ENCODE assay signal across 11 mouse cellular contexts in the genomic region with DNA sequence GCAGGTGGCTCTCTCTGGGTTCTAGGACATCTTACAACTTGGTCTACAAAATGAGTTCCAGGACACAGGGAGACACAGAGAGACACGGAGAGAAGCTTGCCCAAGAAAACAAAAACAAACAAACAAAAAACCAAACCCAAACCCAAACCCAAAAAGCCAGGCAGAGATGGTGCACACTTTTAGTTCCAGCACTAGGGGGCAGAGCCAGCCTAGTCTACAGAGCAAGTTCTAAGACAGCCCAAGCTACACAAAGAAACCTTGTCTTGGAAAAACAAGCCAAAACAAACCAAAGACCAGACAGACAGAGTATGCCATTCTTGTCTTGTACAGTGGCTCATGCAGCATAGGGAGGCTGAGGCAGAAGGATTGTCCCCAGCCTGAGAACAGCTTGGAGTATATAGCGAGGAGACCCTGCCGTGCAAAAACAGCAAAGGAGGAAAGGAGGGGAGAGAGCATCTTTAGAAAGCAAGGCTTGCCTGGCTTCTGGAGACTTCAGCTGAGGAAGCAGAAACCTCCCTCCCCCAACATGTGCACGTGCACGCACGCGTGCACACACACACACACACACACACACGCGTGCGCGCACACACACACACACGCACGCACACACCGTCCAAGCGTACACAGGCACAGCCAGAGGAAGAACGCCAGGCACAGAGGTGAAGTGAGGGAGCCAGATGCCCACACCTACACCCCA. TPM values are rescaled to one million over a fixed set of nuclear protein-coding genes. Genes with fewer than 3 reads are reported as not detected.
DNase-seq lines count a peak whose midpoint lies in the region; ATAC-seq lines count a peak whose summit lies in the region.
"Had no signal": no experiment of that assay in that cellular context is flagged by ENCODE, and none has a peak within 500 bp of the region (broad histone marks: within the 10 kb centered on the region; RNA-seq: fewer than 3 reads in every experiment).

No protein-coding gene starts in this region.

- ATAC-seq in hindbrain, embryonic 15.5 days (ENCODE audit: low FRiP score, low read depth), result no peak
- no peak for ATAC-seq in neural tube, embryonic 15.5 days (ENCODE audit: low FRiP score)

- no peak for DNase-seq in hindbrain, embryonic 10.5 days (ENCODE audit: low spot score)
- DNase-seq in neural tube, embryonic 10.5 days (ENCODE audit: extremely low spot score, low spot score), result no peak
- peak; percentile 70 for DNase-seq in NIH3T3 (ENCODE audit: low read depth)
- DNase-seq in splenic B cell, adult 2 months (ENCODE audit: low read depth, low spot score), result peak; percentile 55
- no peak for DNase-seq in retina, embryonic 14.5 days (ENCODE audit: low spot score)
- DNase-seq: cerebellum, adult 11 months; right cerebral cortex, postnatal 4 days had no signal

- 0 out of 2 replicates have a peak overlapping the region, but pooled peaks have one; percentile 45 for H3K27ac ChIP-seq in hindbrain, embryonic 15.5 days (replicated peaks)
- no peak overlapping the region for H3K27ac ChIP-seq in hindbrain, embryonic 10.5 days
- H3K27ac ChIP-seq in neural tube, embryonic 15.5 days (replicated peaks), result 0 out of 2 replicates have a peak overlapping the region, but pooled peaks have one; percentile 4

- no peak overlapping the region for H3K4me3 ChIP-seq in hindbrain, embryonic 15.5 days
- H3K4me3 ChIP-seq in hindbrain, embryonic 10.5 days, result no peak overlapping the region
- H3K4me3 ChIP-seq in neural tube, embryonic 15.5 days (replicated peaks), result no peak overlapping the region

- H3K9ac ChIP-seq in hindbrain, embryonic 15.5 days, result no peak overlapping the region
- H3K9ac ChIP-seq in neural tube, embryonic 15.5 days (replicated peaks), result no peak overlapping the region

- peaks cover 24% of the 10 kb centered on the region for H3K4me1 ChIP-seq in hindbrain, embryonic 15.5 days (replicated peaks)
- H3K4me1 ChIP-seq in hindbrain, embryonic 10.5 days (replicated peaks), result peaks cover 22% of the 10 kb centered on the region
- H3K4me1 ChIP-seq in neural tube, embryonic 15.5 days, result peaks cover 24% of the 10 kb centered on the region

- H3K36me3 ChIP-seq in hindbrain, embryonic 15.5 days, result peaks cover 55% of the 10 kb centered on the region
- peaks cover 64% of the 10 kb centered on the region for H3K36me3 ChIP-seq in hindbrain, embryonic 10.5 days
- H3K36me3 ChIP-seq in neural tube, embryonic 15.5 days, result peaks cover 55% of the 10 kb centered on the region
- no peaks in the 10 kb centered on the region for H3K36me3 ChIP-seq in splenic B cell, adult 2 months (ENCODE audit: control insufficient read depth, insufficient read depth, low read length, poor library complexity, severe bottlenecking)

- H3K4me2 ChIP-seq in hindbrain, embryonic 15.5 days, result no peak overlapping the region
- H3K4me2 ChIP-seq in neural tube, embryonic 15.5 days, result no peak overlapping the region

- H3K27me3 ChIP-seq in hindbrain, embryonic 15.5 days, result no peaks in the 10 kb centered on the region
- no peaks in the 10 kb centered on the region for H3K27me3 ChIP-seq in hindbrain, embryonic 10.5 days (ENCODE audit: insufficient read depth, poor library complexity, severe bottlenecking)
- no peaks in the 10 kb centered on the region for H3K27me3 ChIP-seq in neural tube, embryonic 15.5 days (replicated peaks)
- no peaks in the 10 kb centered on the region for H3K27me3 ChIP-seq in splenic B cell, adult 2 months (ENCODE audit: control insufficient read depth, insufficient read depth, low read length, poor library complexity, severe bottlenecking)

- 92% methylated on average over 16 of the region's 16 CpGs for WGBS in hindbrain, embryonic 15.5 days
- 92% methylated on average over 16 of the region's 16 CpGs for WGBS in hindbrain, embryonic 10.5 days
- WGBS in neural tube, embryonic 15.5 days, result 94% methylated on average over 16 of the region's 16 CpGs

- no peaks in the 10 kb centered on the region for H3K9me3 ChIP-seq in hindbrain, embryonic 15.5 days
- H3K9me3 ChIP-seq in hindbrain, embryonic 10.5 days, result peaks cover 7% of the 10 kb centered on the region; the same call in 1 of the 2 replicates
- H3K9me3 ChIP-seq in neural tube, embryonic 15.5 days (replicated peaks), result no peaks in the 10 kb centered on the region

RNA-seq across cellular contexts. Expression of a gene that starts 2.3 kb away (rescaled TPM):
- polyA plus RNA-seq in hindbrain, embryonic 15.5 days (2015; fragmentation: Nextera tagmentation; extraction: Ambion mirVana), result 121 and 135 TPM in 2 replicates
- polyA plus RNA-seq in hindbrain, embryonic 10.5 days (2016; fragmentation: Nextera tagmentation; extraction: Ambion mirVana), result 93.6 and 117 TPM in 2 replicates
- polyA plus RNA-seq in neural tube, embryonic 15.5 days (2015; fragmentation: Nextera tagmentation; extraction: Ambion mirVana), result 131 and 141 TPM in 2 replicates

RNA-seq across cellular contexts. Expression of a gene that starts 8.4 kb away (rescaled TPM):
- 17.1 and 19.1 TPM in 2 replicates for polyA plus RNA-seq in hindbrain, embryonic 15.5 days (2015; fragmentation: Nextera tagmentation; extraction: Ambion mirVana)
- 26.8 and 28.1 TPM in 2 replicates for polyA plus RNA-seq in hindbrain, embryonic 10.5 days (2016; fragmentation: Nextera tagmentation; extraction: Ambion mirVana)
- polyA plus RNA-seq in neural tube, embryonic 15.5 days (2015; fragmentation: Nextera tagmentation; extraction: Ambion mirVana), result 18.9 and 24.7 TPM in 2 replicates

RNA-seq across cellular contexts. Expression of a gene that starts 14.7 kb away (rescaled TPM):
- polyA plus RNA-seq in hindbrain, embryonic 15.5 days (2015; fragmentation: Nextera tagmentation; extraction: Ambion mirVana), result 88.4 and 120 TPM in 2 replicates
- polyA plus RNA-seq in hindbrain, embryonic 10.5 days (2016; fragmentation: Nextera tagmentation; extraction: Ambion mirVana), result 53.4 and 82.3 TPM in 2 replicates
- polyA plus RNA-seq in neural tube, embryonic 15.5 days (2015; fragmentation: Nextera tagmentation; extraction: Ambion mirVana), result 82.4 and 89.7 TPM in 2 replicates

RNA-seq across cellular contexts. Expression of a gene that starts 15.3 kb away (rescaled TPM):
- 0.98 TPM in 1 of 2 replicates, not detected in the other for polyA plus RNA-seq in hindbrain, embryonic 15.5 days (2015; fragmentation: Nextera tagmentation; extraction: Ambion mirVana)
- 1.6 and 3.7 TPM in 2 replicates for polyA plus RNA-seq in hindbrain, embryonic 10.5 days (2016; fragmentation: Nextera tagmentation; extraction: Ambion mirVana)
- polyA plus RNA-seq in neural tube, embryonic 15.5 days (2015; fragmentation: Nextera tagmentation; extraction: Ambion mirVana), result not detected in 2 replicates
- polyA plus RNA-seq: intestine, embryonic 14.5 days; neural tube, embryonic 11.5 days had no signal

RNA-seq across cellular contexts. Expression of a gene that starts 17.5 kb away (rescaled TPM):
- polyA plus RNA-seq in hindbrain, embryonic 15.5 days (2015; fragmentation: Nextera tagmentation; extraction: Ambion mirVana), result 16.2 and 17.3 TPM in 2 replicates
- polyA plus RNA-seq in hindbrain, embryonic 10.5 days (2016; fragmentation: Nextera tagmentation; extraction: Ambion mirVana), result 19.6 and 23.1 TPM in 2 replicates
- polyA plus RNA-seq in neural tube, embryonic 15.5 days (2015; fragmentation: Nextera tagmentation; extraction: Ambion mirVana), result 16.0 and 16.7 TPM in 2 replicates

Comparison
In these comparisons a context has a peak if more than half of its experiments do, and no peak if none do; other contexts are left out.
1. DNase-seq: peak in NIH3T3 (single experiment) and splenic B cell, adult 2 months (single experiment); none in hindbrain, embryonic 10.5 days (single experiment), neural tube, embryonic 10.5 days (single experiment) and retina, embryonic 14.5 days (single experiment).